Mouse (Mus musculus) stomach, postnatal 0 days (tissue): ENCODE measurements around the gene Slc34a1.

Experiments
- CTCF ChIP-seq: IDR thresholded peaks from 2 replicates; pipeline ENCODE4 v1.5.1; 2016; ENCODE audit warnings: antibody characterized with exemption, low read depth, mild to moderate bottlenecking, moderate library complexity
- EP300 ChIP-seq: optimal IDR thresholded peaks from 2 replicates; pipeline ENCODE3; 2016; ENCODE audit warnings: antibody characterized with exemption

GRCm38 (mm10) chr13:55462965-55463364 lies 65.0 kb downstream of the Slc34a1 start:
- TF ChIP-seq EP300 = no peak
- TF ChIP-seq CTCF = no peak
